Mouse (Mus musculus) embryonic facial prominence, embryonic 14.5 days (tissue): ENCODE measurements at regions not wholly inside any gene's neighbourhood (a gene's known extent, or its start where the extent isn't known, plus 50 kb on each side); places are given as distances from the start of the nearest gene placed in this dataset.

Experiments
- ATAC-seq: fragments of 200-750 bp; cut with Nextera tagmentation; 2 replicates; pipeline ENCODE4 v1.8.0; 2017; ENCODE audit warnings: low read depth, moderate number of reproducible peaks, moderate TSS enrichment
- DNase-seq: peaks from one replicate; pipeline ENCODE4 v3.0.0-alpha.2; 2015; ENCODE audit warnings: low spot score
- H3K27ac ChIP-seq: fragments of 300-500 bp; sonication (generic); replicated peaks from 2 replicates; pipeline ENCODE4 v1.5.1; 2014; ENCODE audit warnings: low read depth, mild to moderate bottlenecking, low read length, moderate library complexity
- H3K27me3 ChIP-seq: fragments of 300-500 bp; sonication (generic); replicated peaks from 2 replicates; pipeline ENCODE4 v1.6.1; 2014; ENCODE audit warnings: low read length; ENCODE audit not compliant: control insufficient read depth, insufficient read depth
- H3K36me3 ChIP-seq: fragments of 300-500 bp; sonication (generic); 2 replicates; pipeline ENCODE4 v1.6.1; 2014; ENCODE audit warnings: low read length, mixed read lengths; ENCODE audit not compliant: control insufficient read depth, insufficient read depth
- H3K4me1 ChIP-seq: fragments of 300-500 bp; sonication (generic); 2 replicates; pipeline ENCODE4 v1.6.1; 2014; ENCODE audit warnings: antibody characterized with exemption, low read length; ENCODE audit not compliant: control insufficient read depth, insufficient read depth
- H3K4me2 ChIP-seq: fragments of 300-500 bp; sonication (generic); 2 replicates; pipeline ENCODE4 v1.6.1; 2014; ENCODE audit warnings: low read depth, mild to moderate bottlenecking, low read length, moderate library complexity, mixed read lengths
- H3K4me3 ChIP-seq: fragments of 300-500 bp; sonication (generic); 2 replicates; pipeline ENCODE4 v1.5.1; 2014; ENCODE audit warnings: low read depth, mild to moderate bottlenecking, low read length
- H3K9ac ChIP-seq: fragments of 300-500 bp; sonication (generic); 2 replicates; pipeline ENCODE4 v1.6.1; 2014; ENCODE audit warnings: low read depth, mild to moderate bottlenecking, low read length, moderate library complexity, mixed read lengths
- H3K9me3 ChIP-seq: fragments of 300-500 bp; sonication (generic); 2 replicates; pipeline ENCODE4 v1.6.1; 2016; ENCODE audit warnings: low read length; ENCODE audit not compliant: control insufficient read depth
- WGBS: fragments of 180-500 bp; shearing (Covaris S2); extraction: QIAGEN DNeasy Blood & Tissue Kit; methylation state at CpG from one replicate; pipeline ENCODE4 v1.1.7; 2014; 5-methylcytosine and 5-hydroxymethylcytosine counted together

GRCm38 (mm10) chr7:37089726-37090125 lies 391.8 kb downstream of the Tshz3 start:
- no peaks in the 10 kb centered on the region for H3K9me3 ChIP-seq
- DNase-seq (no peak), ATAC-seq (no peak)
- H3K27ac ChIP-seq, result no peak overlapping the region
- no peaks in the 10 kb centered on the region for H3K27me3 ChIP-seq
- H3K4me2 ChIP-seq, result no peak overlapping the region
- H3K4me1 ChIP-seq, result no peaks in the 10 kb centered on the region
- WGBS, result 87% methylated on average over 3 of the region's 3 CpGs
- no peak overlapping the region for H3K4me3 ChIP-seq
- H3K9ac ChIP-seq, result no peak overlapping the region
- no peaks in the 10 kb centered on the region for H3K36me3 ChIP-seq

- no peak overlapping the region for H3K9ac ChIP-seq
- H3K36me3 ChIP-seq, result no peaks in the 10 kb centered on the region
- H3K27me3 ChIP-seq, result no peaks in the 10 kb centered on the region
- DNase-seq, result no peak
- H3K9me3 ChIP-seq, result no peaks in the 10 kb centered on the region
- ATAC-seq, result no peak
- H3K4me2 ChIP-seq, result no peak overlapping the region
- no peak overlapping the region for H3K4me3 ChIP-seq
- H3K4me1 ChIP-seq, result 0 out of 2 replicates have a peak, but pooled peaks cover 3% of the 10 kb centered on the region
- 86% methylated on average over 6 of the region's 6 CpGs for WGBS
- H3K27ac ChIP-seq, result no peak overlapping the region
Observed at GRCm38 (mm10) chr7:37092572-37092971, 394.7 kb downstream of the Tshz3 start.

GRCm38 (mm10) chr7:37093721-37094120 lies 395.8 kb downstream of the Tshz3 start:
- 0 out of 2 replicates have a peak, but pooled peaks cover 3% of the 10 kb centered on the region for H3K4me1 ChIP-seq
- H3K27ac ChIP-seq, result no peak overlapping the region
- ATAC-seq (no peak), DNase-seq (no peak)
- no peak overlapping the region for H3K9ac ChIP-seq
- H3K27me3 ChIP-seq, result no peaks in the 10 kb centered on the region
- no peaks in the 10 kb centered on the region for H3K36me3 ChIP-seq
- no peaks in the 10 kb centered on the region for H3K9me3 ChIP-seq
- no peak overlapping the region for H3K4me2 ChIP-seq
- 52% methylated on average over 3 of the region's 3 CpGs for WGBS
- H3K4me3 ChIP-seq, result no peak overlapping the region

- H3K4me1 ChIP-seq, result 0 out of 2 replicates have a peak, but pooled peaks cover 3% of the 10 kb centered on the region
- H3K4me3 ChIP-seq, result no peak overlapping the region
- H3K27me3 ChIP-seq, result no peaks in the 10 kb centered on the region
- no peak overlapping the region for H3K4me2 ChIP-seq
- WGBS, result 70% methylated on average over 11 of the region's 11 CpGs
- H3K27ac ChIP-seq, result no peak overlapping the region
- H3K9ac ChIP-seq, result no peak overlapping the region
- DNase-seq (no peak), ATAC-seq (no peak)
- H3K9me3 ChIP-seq, result no peaks in the 10 kb centered on the region
- no peaks in the 10 kb centered on the region for H3K36me3 ChIP-seq
Observed at GRCm38 (mm10) chr7:37095839-37096238, 397.9 kb downstream of the Tshz3 start.

GRCm38 (mm10) chr7:37096291-37096690 lies 398.4 kb downstream of the Tshz3 start:
- DNase-seq (no peak), ATAC-seq (no peak)
- H3K27me3 ChIP-seq, result no peaks in the 10 kb centered on the region
- H3K9me3 ChIP-seq, result no peaks in the 10 kb centered on the region
- 71% methylated on average over 5 of the region's 5 CpGs for WGBS
- H3K36me3 ChIP-seq, result no peaks in the 10 kb centered on the region
- H3K4me1 ChIP-seq, result 0 out of 2 replicates have a peak, but pooled peaks cover 3% of the 10 kb centered on the region
- H3K9ac ChIP-seq, result no peak overlapping the region
- H3K4me3 ChIP-seq, result no peak overlapping the region
- no peak overlapping the region for H3K4me2 ChIP-seq
- H3K27ac ChIP-seq, result no peak overlapping the region

GRCm38 (mm10) chr7:37098950-37099349 lies 401.0 kb downstream of the Tshz3 start:
- ATAC-seq, result no peak
- Histone ChIP-seq H3K36me3 (no peaks in the 10 kb centered on the region), H3K27ac (no peak overlapping the region), H3K9ac (no peak overlapping the region), H3K27me3 (no peaks in the 10 kb centered on the region), H3K4me1 (0 out of 2 replicates have a peak, but pooled peaks cover 3% of the 10 kb centered on the region), H3K4me2 (no peak overlapping the region), H3K4me3 (no peak overlapping the region), H3K9me3 (no peaks in the 10 kb centered on the region)
- WGBS, result 50% methylated on average over 5 of the region's 5 CpGs
- DNase-seq, result no peak

GRCm38 (mm10) chr7:37104671-37105070 lies 406.8 kb downstream of the Tshz3 start:
- DNase-seq (peak; percentile 15), ATAC-seq (no peak)
- H3K36me3 ChIP-seq, result no peaks in the 10 kb centered on the region
- H3K27me3 ChIP-seq, result no peaks in the 10 kb centered on the region
- no peaks in the 10 kb centered on the region for H3K9me3 ChIP-seq
- H3K4me3 ChIP-seq, result no peak overlapping the region
- no peak overlapping the region for H3K4me2 ChIP-seq
- no peak overlapping the region for H3K27ac ChIP-seq
- WGBS, result 83% methylated on average over 9 of the region's 9 CpGs
- H3K4me1 ChIP-seq, result no peaks in the 10 kb centered on the region
- no peak overlapping the region for H3K9ac ChIP-seq

- DNase-seq, result peak; percentile 24
- H3K9ac ChIP-seq, result no peak overlapping the region
- no peak overlapping the region for H3K4me3 ChIP-seq
- no peaks in the 10 kb centered on the region for H3K9me3 ChIP-seq
- no peaks in the 10 kb centered on the region for H3K4me1 ChIP-seq
- no peak overlapping the region for H3K27ac ChIP-seq
- H3K27me3 ChIP-seq, result no peaks in the 10 kb centered on the region
- ATAC-seq, result no peak
- WGBS, result 28% methylated on average over 6 of the region's 6 CpGs
- no peak overlapping the region for H3K4me2 ChIP-seq
- no peaks in the 10 kb centered on the region for H3K36me3 ChIP-seq
Observed at GRCm38 (mm10) chr7:37111071-37111470, 413.2 kb downstream of the Tshz3 start.

GRCm38 (mm10) chr7:37120776-37121175 lies 422.9 kb downstream of the Tshz3 start:
- no peak for ATAC-seq
- Histone ChIP-seq H3K36me3 (no peaks in the 10 kb centered on the region), H3K4me2 (no peak overlapping the region), H3K27ac (no peak overlapping the region), H3K4me1 (no peaks in the 10 kb centered on the region), H3K4me3 (no peak overlapping the region), H3K27me3 (no peaks in the 10 kb centered on the region), H3K9me3 (no peaks in the 10 kb centered on the region), H3K9ac (no peak overlapping the region)
- no peak for DNase-seq
- 87% methylated on average over 4 of the region's 4 CpGs for WGBS
